23 mouse cellular contexts compared by ENCODE assay signal in genomic region chr11:69375646-69376045, GRCm38 (mm10). TPM values are rescaled to one million over a fixed set of nuclear protein-coding genes. Genes with fewer than 3 reads are reported as not detected.
DNase-seq lines count a peak whose midpoint lies in the region; ATAC-seq lines count a peak whose summit lies in the region.
"Had no signal": no experiment of that assay in that cellular context is flagged by ENCODE, and none has a peak within 500 bp of the region (broad histone marks: within the 10 kb centered on the region; RNA-seq: fewer than 3 reads in every experiment).

No protein-coding gene starts in this region.

- peaks cover 55% of the 10 kb centered on the region for H3K36me3 ChIP-seq in embryonic facial prominence, embryonic 10.5 days (replicated peaks)

- no peaks in the 10 kb centered on the region for H3K9me3 ChIP-seq in embryonic facial prominence, embryonic 10.5 days
- H3K9me3 ChIP-seq: G1E had no signal

- H3K27ac ChIP-seq in embryonic facial prominence, embryonic 10.5 days (replicated peaks): no peak overlapping the region

- 86% methylated on average over 4 of the region's 4 CpGs for WGBS in embryonic facial prominence, embryonic 10.5 days

- H3K4me1 ChIP-seq in embryonic facial prominence, embryonic 10.5 days: peaks cover 22% of the 10 kb centered on the region

- no peak overlapping the region for H3K4me3 ChIP-seq in embryonic facial prominence, embryonic 10.5 days

- peak; percentile 33; the same call in 1 of the 2 replicates for ATAC-seq in common myeloid progenitor, adult 5-6 weeks (replicated peaks; ENCODE audit: low read depth, poor library complexity, severe bottlenecking)
- ATAC-seq: activated CD4-positive, CD25-positive, alpha-beta regulatory T cell, adult 4 months; CD4-positive, CD25-positive, alpha-beta regulatory T cell, adult 4 months; Patski had no signal

- DNase-seq in 3134 (ENCODE audit: extremely low read depth, insufficient read length, low spot score) (peak; percentile 71), 416B (ENCODE audit: low read depth) (peak; percentile 93)
- no peak for DNase-seq in right cerebral cortex, postnatal 10 days (ENCODE audit: low spot score in 2 of 2)
- DNase-seq in embryonic facial prominence, embryonic 10.5 days (ENCODE audit: low spot score): no peak
- no peak for DNase-seq in thymus, postnatal 0 days (ENCODE audit: low spot score)
- DNase-seq: adrenal gland, adult 2 months; adrenal gland, adult 8-10 months; adrenal gland, postnatal 10 days; adrenal gland, postnatal 14 days; adrenal gland, postnatal 25 days; adrenal gland, postnatal 36 days; B cell, adult 2 months; cerebellum, adult 11 months; cerebellum, adult 11-12 months; cerebellum, adult 18-20 months; cerebellum, adult 2 months; cerebellum, adult 8-10 months had no signal

- H3K27me3 ChIP-seq in embryonic facial prominence, embryonic 10.5 days (replicated peaks; ENCODE audit: low read depth, poor library complexity, severe bottlenecking): no peaks in the 10 kb centered on the region
- H3K27me3 ChIP-seq: CH12.LX, Patski had no signal

RNA-seq across cellular contexts. Expression of gene Chd3, which starts 6.4 kb away (rescaled TPM):
- 64.5 and 68.0 TPM in 2 replicates for total RNA-seq in common myeloid progenitor, adult 5-6 weeks (2017)
- polyA plus RNA-seq in embryonic facial prominence, embryonic 10.5 days (2016; fragmentation: Nextera tagmentation; extraction: Ambion mirVana): 46.2 and 55.9 TPM in 2 replicates
- polyA plus RNA-seq in thymus, postnatal 0 days (2015; fragmentation: Nextera tagmentation; extraction: Ambion mirVana): 10.7 and 13.2 TPM in 2 replicates

RNA-seq across cellular contexts. Expression of gene Naa38, which starts 19.6 kb away (rescaled TPM):
- 181 and 216 TPM in 2 replicates for total RNA-seq in common myeloid progenitor, adult 5-6 weeks (2017)
- polyA plus RNA-seq in embryonic facial prominence, embryonic 10.5 days (2016; fragmentation: Nextera tagmentation; extraction: Ambion mirVana): 136 and 137 TPM in 2 replicates
- 194 and 211 TPM in 2 replicates for polyA plus RNA-seq in thymus, postnatal 0 days (2015; fragmentation: Nextera tagmentation; extraction: Ambion mirVana)

RNA-seq across cellular contexts. Expression of gene Cyb5d1, which starts 19.8 kb away (rescaled TPM):
- total RNA-seq in common myeloid progenitor, adult 5-6 weeks (2017): 35.5 and 37.6 TPM in 2 replicates
- 49.3 and 50.2 TPM in 2 replicates for polyA plus RNA-seq in embryonic facial prominence, embryonic 10.5 days (2016; fragmentation: Nextera tagmentation; extraction: Ambion mirVana)
- 25.9 and 28.3 TPM in 2 replicates for polyA plus RNA-seq in thymus, postnatal 0 days (2015; fragmentation: Nextera tagmentation; extraction: Ambion mirVana)

RNA-seq across cellular contexts. Expression of gene Tmem88, which starts 22.4 kb away (rescaled TPM):
- total RNA-seq in common myeloid progenitor, adult 5-6 weeks (2017): 0.46 TPM in 1 of 2 replicates, not detected in the other
- 19.8 and 23.1 TPM in 2 replicates for polyA plus RNA-seq in embryonic facial prominence, embryonic 10.5 days (2016; fragmentation: Nextera tagmentation; extraction: Ambion mirVana)
- polyA plus RNA-seq in thymus, postnatal 0 days (2015; fragmentation: Nextera tagmentation; extraction: Ambion mirVana): 10.4 and 12.9 TPM in 2 replicates

RNA-seq across cellular contexts. Expression of gene Rnf227, which starts 35.4 kb away (rescaled TPM):
- total RNA-seq in common myeloid progenitor, adult 5-6 weeks (2017): 8.3 and 9.0 TPM in 2 replicates
- 18.7 and 18.8 TPM in 2 replicates for polyA plus RNA-seq in embryonic facial prominence, embryonic 10.5 days (2016; fragmentation: Nextera tagmentation; extraction: Ambion mirVana)
- polyA plus RNA-seq in thymus, postnatal 0 days (2015; fragmentation: Nextera tagmentation; extraction: Ambion mirVana): 6.8 and 8.3 TPM in 2 replicates
- polyA plus RNA-seq: G1E had no signal

Comparison
In these comparisons a context has a peak if more than half of its experiments do, and no peak if none do; other contexts are left out.
1. DNase-seq: peak in 3134 (single experiment) and 416B (single experiment); none in right cerebral cortex, postnatal 10 days (0 of 2), embryonic facial prominence, embryonic 10.5 days (single experiment) and thymus, postnatal 0 days (single experiment).